Mouse (Mus musculus) CD8-positive naive resting alpha-beta T cell, adult 57 days (primary cell): Measurements from ENCODE around the gene Gm13723. TPM values are rescaled to one million over a fixed set of nuclear protein-coding genes. Genes with fewer than 3 reads are reported as not detected.

ENCODE experiments used
- total RNA-seq: library from RNA; stranded (reverse); gene quantifications from one replicate; pipeline ENCODE4 v1.2.4, GENCODE M21; 2023

Gm13723 gene
- not detected for total RNA-seq

GRCm38 (mm10) chr2:86874702-86875101, at the start of gene Gm13723:
Gene Gm13723 (minus strand): TSS chr2:86874802.

GRCm38 (mm10) chr2:86892116-86892515, 17.5 kb upstream of the Gm13723 start, which contains the start of gene Olfr1097:
Gene Olfr1097 (minus strand): TSS chr2:86892216.

DNA sequence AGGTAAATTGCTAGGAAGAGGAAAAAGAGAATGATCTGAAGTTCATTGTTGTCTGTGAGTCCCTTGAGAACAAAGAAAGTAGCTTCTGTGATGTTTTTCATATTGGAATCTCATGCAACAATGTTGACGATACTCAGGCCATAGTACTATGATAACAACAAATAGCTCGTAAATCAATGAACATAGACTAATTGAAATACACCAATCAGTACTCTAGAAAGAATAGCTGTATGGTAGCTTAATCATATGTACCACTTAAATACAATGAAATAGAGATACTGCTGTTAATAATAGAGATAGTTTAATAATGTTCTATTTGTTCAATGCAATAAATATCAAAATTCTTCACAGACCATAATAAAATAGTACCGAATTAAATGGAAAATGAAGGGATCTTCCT, 23.0 kb downstream of the Gm13723 start, which contains the start of gene Olfr1095:
Olfr1095 (minus strand) TSS at position 101 of the 400 bp plus-strand sequence.

DNA sequence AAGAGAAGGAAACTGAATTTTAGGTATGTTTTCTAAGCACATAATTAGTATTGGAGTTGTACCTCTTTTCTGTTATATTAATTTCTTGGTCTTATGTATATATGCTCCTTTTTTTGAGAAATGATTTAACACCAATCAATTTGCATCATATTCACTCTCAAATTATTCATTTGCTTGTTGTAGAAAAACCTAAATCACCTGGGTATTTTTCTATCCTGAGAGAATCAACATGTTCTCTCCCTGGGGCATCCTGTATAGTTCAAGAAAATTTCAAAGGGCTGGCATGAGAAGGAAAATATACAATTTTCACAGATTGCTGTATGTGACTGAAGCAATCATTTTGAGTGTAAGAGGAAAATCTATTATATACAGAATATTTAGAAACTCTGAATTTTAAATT, 50.2 kb downstream of the Gm13723 start, which contains the start of gene Olfr1094:
Olfr1094 (plus strand) TSS at position 301 of the 400 bp plus-strand sequence.

Other genes starting within 250 kb of the Gm13723 start
- not detected for gene Olfr1084, start 235.1 kb downstream of the Gm13723 start, total RNA-seq
- not detected for gene Olfr1085, start 212.8 kb downstream of the Gm13723 start, total RNA-seq
- gene Olfr1086, start 194.7 kb downstream of the Gm13723 start, total RNA-seq, result not detected
- gene Olfr1087, start 176.4 kb downstream of the Gm13723 start, total RNA-seq, result not detected
- gene Olfr1089, start 141.1 kb downstream of the Gm13723 start, total RNA-seq, result not detected
- not detected for gene Olfr1090, start 115.8 kb downstream of the Gm13723 start, total RNA-seq
- not detected for gene Olfr1093, start 92.3 kb downstream of the Gm13723 start, total RNA-seq
- not detected for gene Olfr141, start 64.8 kb downstream of the Gm13723 start, total RNA-seq
- not detected for gene Olfr1094, start 50.1 kb downstream of the Gm13723 start, total RNA-seq
- gene Olfr1095, start 23.1 kb downstream of the Gm13723 start, total RNA-seq, result not detected
- gene Olfr1097, start 17.4 kb upstream of the Gm13723 start, total RNA-seq, result not detected
- not detected for gene Olfr1098, start 49.7 kb upstream of the Gm13723 start, total RNA-seq
- gene Olfr1099, start 85.9 kb upstream of the Gm13723 start, total RNA-seq, result not detected
- not detected for gene Olfr1100, start 105.2 kb upstream of the Gm13723 start, total RNA-seq
- not detected for gene Olfr1101, start 116.4 kb upstream of the Gm13723 start, total RNA-seq
- gene Olfr1102, start 123.6 kb upstream of the Gm13723 start, total RNA-seq, result not detected
- gene Olfr1104, start 152.3 kb upstream of the Gm13723 start, total RNA-seq, result not detected
- gene Olfr1105, start 161.7 kb upstream of the Gm13723 start, total RNA-seq, result not detected
- not detected for gene Olfr1106, start 177.5 kb upstream of the Gm13723 start, total RNA-seq
- not detected for gene Olfr1107, start 201.0 kb upstream of the Gm13723 start, total RNA-seq
- gene Olfr1109, start 221.2 kb upstream of the Gm13723 start, total RNA-seq, result not detected
- not detected for gene Olfr259, start 239.8 kb upstream of the Gm13723 start, total RNA-seq